ENCODE assay signal across 8 mouse cellular contexts in the genomic region with DNA sequence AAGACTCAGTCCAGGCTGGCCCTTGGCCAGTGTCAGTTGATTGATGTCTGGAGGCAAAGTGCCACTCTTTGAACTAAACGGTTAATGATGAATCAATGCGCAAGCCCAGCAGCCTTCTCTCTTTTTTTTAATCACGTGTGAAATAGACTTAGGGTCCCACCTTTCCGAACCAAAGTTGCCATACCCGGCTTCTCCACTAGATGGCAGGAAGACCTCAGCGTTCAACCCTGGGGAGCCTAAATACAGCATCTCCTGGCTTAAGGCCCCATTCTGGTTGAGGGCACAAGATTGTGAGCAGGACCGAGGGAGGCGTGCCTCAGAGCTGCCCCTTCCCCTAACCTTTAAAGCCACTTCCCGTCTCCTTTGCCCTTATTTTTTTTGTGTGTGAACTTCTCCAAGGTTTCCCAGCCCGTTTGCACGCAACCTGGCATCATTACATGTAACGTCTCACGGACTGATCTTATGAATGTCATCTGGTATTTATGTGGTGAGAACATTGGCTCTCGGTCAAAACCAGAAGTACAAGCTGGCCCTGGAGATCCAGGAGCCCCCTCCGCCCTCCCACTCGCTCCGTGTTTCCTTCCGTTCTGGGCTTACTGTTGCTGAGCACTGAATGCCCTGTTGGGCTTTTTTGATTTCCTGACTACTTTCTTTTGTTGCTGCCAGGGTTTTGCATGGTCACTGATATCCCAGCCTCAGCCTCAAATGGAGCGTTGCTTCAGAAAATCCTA. TPM values are rescaled to one million over a fixed set of nuclear protein-coding genes. Genes with fewer than 3 reads are reported as not detected.
DNase-seq lines count a peak whose midpoint lies in the region; ATAC-seq lines count a peak whose summit lies in the region.

No protein-coding gene starts in this region.

- WGBS in hindbrain, embryonic 15.5 days: 20% methylated on average over 19 of the region's 19 CpGs

- no peaks in the 10 kb centered on the region for H3K27me3 ChIP-seq in hindbrain, embryonic 15.5 days

- DNase-seq in R1 (ENCODE audit: low read depth, low spot score): peak; percentile 90
- DNase-seq in cerebellum, postnatal 25 days: peak; percentile 77 to 85
- peak; percentile 88 to 89 for DNase-seq in frontal cortex, postnatal 36 days (ENCODE audit: low spot score in 2 of 2)
- DNase-seq in left cerebral cortex, adult 11 months (ENCODE audit: low spot score): peak; percentile 40
- peak; percentile 70 to 85 for DNase-seq in lung, postnatal 4 days
- peak; percentile 79 for DNase-seq in right cerebral cortex, adult 18-20 months
- peak; percentile 57 for DNase-seq in urinary bladder, adult 2 months (ENCODE audit: low spot score)

- peak overlapping the region; percentile 3; the same call in 1 of the 2 replicates for H3K4me3 ChIP-seq in hindbrain, embryonic 15.5 days

- H3K36me3 ChIP-seq in hindbrain, embryonic 15.5 days: no peaks in the 10 kb centered on the region

- H3K27ac ChIP-seq in hindbrain, embryonic 15.5 days (replicated peaks): no peak overlapping the region

- ATAC-seq in hindbrain, embryonic 15.5 days (ENCODE audit: low FRiP score, low read depth): peak; percentile 92

- no peaks in the 10 kb centered on the region for H3K9me3 ChIP-seq in hindbrain, embryonic 15.5 days

- H3K9ac ChIP-seq in hindbrain, embryonic 15.5 days: no peak overlapping the region; the same call in 1 of the 2 replicates

- 0 out of 2 replicates have a peak, but pooled peaks cover 8% of the 10 kb centered on the region for H3K4me1 ChIP-seq in hindbrain, embryonic 15.5 days (replicated peaks)

- peak overlapping the region; percentile 50 for H3K4me2 ChIP-seq in hindbrain, embryonic 15.5 days

RNA-seq across cellular contexts. Expression of a gene that starts 22.4 kb away (rescaled TPM):
- 0.34 and 0.64 TPM in 2 replicates for polyA plus RNA-seq in hindbrain, embryonic 15.5 days (2015; fragmentation: Nextera tagmentation; extraction: Ambion mirVana)
- 2.0 and 3.5 TPM in 2 replicates for polyA plus RNA-seq in urinary bladder, adult 2 months (2012; rRNA removed)

RNA-seq across cellular contexts. Expression of a gene that starts 30.2 kb away (rescaled TPM):
- polyA plus RNA-seq in hindbrain, embryonic 15.5 days (2015; fragmentation: Nextera tagmentation; extraction: Ambion mirVana): not detected in 2 replicates
- 0.07 TPM in 2 replicates for polyA plus RNA-seq in urinary bladder, adult 2 months (2012; rRNA removed)

Comparison
In these comparisons a context has a peak if more than half of its experiments do, and no peak if none do; other contexts are left out.
1. DNase-seq: peak in every context shown above with its lines; median percentile 90 in R1; 88 in frontal cortex, postnatal 36 days; 81 in cerebellum, postnatal 25 days; 79 in right cerebral cortex, adult 18-20 months; 78 in lung, postnatal 4 days; 57 in urinary bladder, adult 2 months; 40 in left cerebral cortex, adult 11 months.